Mouse (Mus musculus) hindbrain, postnatal 0 days (tissue): ENCODE data around the gene Gmppa. TPM values are rescaled to one million over a fixed set of nuclear protein-coding genes. Genes with fewer than 3 reads are reported as not detected.

Source experiments
- ATAC-seq: fragments of 200-750 bp; cut with Nextera tagmentation; 2 replicates; pipeline ENCODE4 v1.8.0; 2017; ENCODE audit warnings: mild to moderate bottlenecking, moderate TSS enrichment, moderate library complexity
- DNase-seq: peaks from one replicate; pipeline ENCODE4 v3.0.0-alpha.2; 2015; ENCODE audit warnings: low spot score
- H3K27ac ChIP-seq: fragments of 300-500 bp; sonication (generic); 2 replicates; pipeline ENCODE4 v1.5.1; 2014; ENCODE audit warnings: mild to moderate bottlenecking
- H3K27me3 ChIP-seq: fragments of 300-500 bp; sonication (generic); 2 replicates; pipeline ENCODE4 v1.6.1; 2014; ENCODE audit warnings: low read length, mixed read lengths; ENCODE audit not compliant: insufficient read depth
- H3K36me3 ChIP-seq: fragments of 300-500 bp; sonication (generic); 2 replicates; pipeline ENCODE4 v1.6.1; 2014; ENCODE audit warnings: low read length, mixed read lengths; ENCODE audit not compliant: insufficient read depth
- H3K4me1 ChIP-seq: fragments of 300-500 bp; sonication (generic); 2 replicates; pipeline ENCODE4 v1.6.1; 2014; ENCODE audit warnings: antibody characterized with exemption, low read length, mixed read lengths; ENCODE audit not compliant: insufficient read depth
- H3K4me2 ChIP-seq: fragments of 300-500 bp; sonication (generic); 2 replicates; pipeline ENCODE4 v1.6.1; 2014; ENCODE audit warnings: low read depth, mild to moderate bottlenecking, low read length, moderate library complexity, mixed read lengths
- H3K4me3 ChIP-seq: fragments of 300-500 bp; sonication (generic); 2 replicates; pipeline ENCODE4 v1.5.1; 2014; ENCODE audit warnings: low read length
- H3K9ac ChIP-seq: fragments of 300-500 bp; sonication (generic); replicated peaks from 2 replicates; pipeline ENCODE4 v1.6.1; 2014; ENCODE audit warnings: mild to moderate bottlenecking, low read length, moderate library complexity, mixed read lengths
- H3K9me3 ChIP-seq: fragments of 300-500 bp; sonication (generic); 2 replicates; pipeline ENCODE4 v1.6.1; 2016; ENCODE audit warnings: low read length, mixed read lengths
- CTCF ChIP-seq: IDR thresholded peaks from 2 replicates; pipeline ENCODE4 v1.5.1; 2016; ENCODE audit warnings: antibody characterized with exemption, control low read depth, low read depth
- WGBS: fragments of 180-500 bp; shearing (Covaris S2); extraction: QIAGEN DNeasy Blood & Tissue Kit; methylation state at CpG from one replicate; pipeline ENCODE4 v1.1.7; 2014; 5-methylcytosine and 5-hydroxymethylcytosine counted together
- polyA plus RNA-seq: library from polyadenylated mRNA; unstranded; fragments of >200 nt; fragmentation: Nextera tagmentation; extraction: Ambion mirVana; gene quantifications from 2 replicates; pipeline ENCODE4 v1.2.1, GENCODE M21; 2015
- total RNA-seq: library from RNA; depleted of rRNA; stranded (reverse); fragments of >200 nt; gene quantifications from 2 replicates; pipeline ENCODE4 v1.2.3, GENCODE M21; 2014

The Gmppa gene
- total and polyA plus RNA-seq, 2 experiments from 2014 or later: 63.1 to 88.0 TPM

DNA sequence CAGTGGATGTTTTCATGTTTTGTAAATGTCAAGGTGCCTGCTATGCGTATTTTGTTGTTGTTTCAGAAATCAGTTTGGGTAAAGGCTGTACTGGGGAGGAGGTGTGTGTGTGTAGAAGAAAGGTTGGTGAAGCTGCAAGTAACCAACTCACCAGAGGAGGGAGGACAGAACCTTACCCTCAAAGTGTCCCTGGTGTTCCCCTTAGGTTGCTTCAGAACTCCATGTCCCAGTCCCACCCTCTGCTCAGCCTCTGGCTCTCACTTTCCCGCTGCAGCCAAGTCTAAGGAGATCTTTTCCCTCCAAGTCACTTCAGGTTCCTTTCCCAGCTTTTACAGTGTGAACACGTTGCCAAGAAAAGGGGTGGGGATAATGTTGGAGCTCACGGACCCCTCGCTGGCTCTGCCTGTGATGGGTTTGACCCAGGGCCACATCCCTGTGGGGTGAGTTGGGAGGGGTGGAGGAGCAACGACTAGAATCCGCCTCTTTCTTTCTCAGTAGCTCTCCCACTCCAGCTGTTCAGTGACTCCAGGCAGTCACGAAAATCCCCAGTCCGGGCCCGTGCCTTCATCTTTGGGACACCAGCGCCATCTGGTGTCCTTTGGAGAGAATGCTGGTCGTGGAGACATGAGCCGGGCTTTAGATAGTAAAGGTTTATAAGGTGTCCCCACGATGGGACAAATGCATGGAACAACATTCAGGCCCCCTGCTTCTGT, 31.6 kb downstream of the Gmppa start:
- Histone ChIP-seq H3K9ac (no peak overlapping the region), H3K9me3 (no peaks in the 10 kb centered on the region), H3K27ac (no peak overlapping the region), H3K4me2 (peak overlapping the region; percentile 27; the same call in 1 of the 2 replicates), H3K4me1 (no peaks in the 10 kb centered on the region), H3K4me3 (no peak overlapping the region), H3K36me3 (no peaks in the 10 kb centered on the region; the same call in 1 of the 2 replicates), H3K27me3 (no peaks in the 10 kb centered on the region)
- ATAC-seq (peak; percentile 80), DNase-seq (peak; percentile 92)
- peak; percentile 92 for TF ChIP-seq CTCF
- WGBS: 8% methylated on average over 14 of the region's 14 CpGs

DNA sequence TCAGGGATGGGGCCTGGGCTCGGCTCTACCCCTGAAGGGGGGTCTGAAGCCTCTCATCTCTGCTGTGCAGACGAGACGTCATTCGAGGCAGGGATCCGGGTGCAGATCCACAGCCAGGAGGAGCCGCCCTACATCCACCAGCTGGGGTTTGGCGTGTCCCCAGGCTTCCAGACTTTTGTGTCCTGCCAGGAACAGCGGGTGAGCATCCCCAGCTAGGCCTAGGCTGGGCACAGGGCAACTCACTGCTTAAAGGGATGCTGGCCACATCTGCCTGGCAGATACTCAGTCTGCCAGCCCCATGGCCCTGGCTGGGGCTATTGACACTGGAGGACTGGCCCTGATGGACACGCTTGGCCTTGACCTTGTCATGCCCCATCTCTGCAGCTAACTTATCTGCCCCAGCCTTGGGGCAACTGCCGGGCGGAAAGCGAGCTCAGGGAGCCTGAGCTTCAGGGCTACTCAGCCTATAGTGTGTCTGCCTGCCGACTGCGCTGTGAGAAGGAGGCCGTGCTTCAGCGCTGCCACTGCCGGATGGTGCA, 33.6 kb downstream of the Gmppa start:
- Histone ChIP-seq H3K9ac (no peak overlapping the region), H3K36me3 (peaks cover 10% of the 10 kb centered on the region), H3K4me2 (no peak overlapping the region), H3K4me1 (no peaks in the 10 kb centered on the region), H3K4me3 (no peak overlapping the region), H3K27me3 (no peaks in the 10 kb centered on the region), H3K9me3 (no peaks in the 10 kb centered on the region), H3K27ac (no peak overlapping the region)
- ATAC-seq: no peak
- WGBS: 72% methylated on average over 17 of the region's 17 CpGs
- no peak for TF ChIP-seq CTCF
- DNase-seq: no peak

DNA sequence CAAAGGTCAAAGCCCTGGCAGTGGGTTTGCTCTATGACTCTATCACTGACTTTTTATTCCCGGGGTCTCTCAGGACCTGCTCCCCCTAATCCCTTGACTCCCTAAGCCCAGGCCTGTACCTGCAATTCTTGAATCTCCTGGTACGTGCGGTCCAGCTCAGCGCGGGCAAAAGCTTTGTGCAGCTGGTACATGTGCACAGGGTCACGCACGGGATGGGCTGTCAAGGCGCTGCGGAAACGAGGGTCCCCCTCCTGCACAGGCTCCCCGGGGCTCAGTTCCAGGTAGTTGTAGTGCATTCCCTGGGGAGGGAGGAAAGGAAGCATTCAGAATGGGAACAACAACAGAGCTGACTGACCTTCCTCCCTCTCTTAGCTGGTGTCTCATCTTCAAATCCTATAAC, 40.7 kb downstream of the Gmppa start:
- Histone ChIP-seq H3K4me3 (no peak overlapping the region), H3K27ac (no peak overlapping the region), H3K4me1 (peaks cover 9% of the 10 kb centered on the region; the same call in 1 of the 2 replicates), H3K27me3 (no peaks in the 10 kb centered on the region), H3K4me2 (no peak overlapping the region), H3K9ac (no peak overlapping the region), H3K36me3 (peaks cover 33% of the 10 kb centered on the region), H3K9me3 (no peaks in the 10 kb centered on the region)
- ATAC-seq (no peak), DNase-seq (no peak)
- WGBS: 92% methylated on average over 11 of the region's 11 CpGs
- TF ChIP-seq CTCF: no peak

DNA sequence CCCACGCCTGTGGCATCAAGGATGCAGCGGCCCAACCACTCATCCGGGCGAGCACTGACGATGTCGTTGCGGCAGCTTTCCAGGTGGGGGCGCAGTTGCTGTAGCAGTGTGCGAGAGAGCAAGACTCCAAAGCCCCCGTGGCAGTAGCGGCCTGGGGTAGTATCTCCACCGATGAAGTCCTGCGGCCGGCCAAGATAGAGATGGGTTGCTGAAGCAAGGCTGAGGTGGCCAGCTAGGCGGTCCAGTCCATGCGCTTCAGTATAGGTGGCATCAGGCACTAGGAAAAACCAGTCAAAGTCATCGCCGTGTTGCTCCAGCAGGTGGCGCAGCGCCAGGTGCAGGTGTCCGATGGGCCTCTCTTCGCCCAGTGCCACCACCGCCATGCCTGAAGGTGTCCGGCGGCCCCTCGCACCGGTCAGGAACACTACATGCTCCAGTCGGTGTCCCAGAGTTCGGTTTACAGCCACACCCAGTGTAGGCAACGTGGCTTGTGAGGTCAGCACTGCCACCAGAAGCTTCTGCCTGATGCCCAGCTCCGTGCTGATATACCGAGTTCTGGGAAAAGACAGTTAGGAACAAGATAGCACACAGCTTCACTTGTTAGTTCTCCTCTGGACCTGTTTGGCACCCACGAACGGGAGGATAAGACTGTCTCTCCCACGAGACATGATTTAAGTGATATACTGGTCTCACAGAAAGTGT, 41.7 kb downstream of the Gmppa start:
- Histone ChIP-seq H3K9me3 (no peaks in the 10 kb centered on the region), H3K36me3 (peaks cover 33% of the 10 kb centered on the region), H3K4me2 (peak overlapping the region; percentile 78), H3K4me3 (peak overlapping the region; percentile 61), H3K4me1 (peaks cover 9% of the 10 kb centered on the region; the same call in 1 of the 2 replicates), H3K9ac (no peak overlapping the region), H3K27ac (no peak overlapping the region), H3K27me3 (no peaks in the 10 kb centered on the region)
- WGBS: 8% methylated on average over 35 of the region's 35 CpGs
- TF ChIP-seq CTCF: peak; percentile 89
- ATAC-seq (0 out of 2 replicates have a peak, but pooled peaks have one; percentile 3), DNase-seq (peak; percentile 87)

DNA sequence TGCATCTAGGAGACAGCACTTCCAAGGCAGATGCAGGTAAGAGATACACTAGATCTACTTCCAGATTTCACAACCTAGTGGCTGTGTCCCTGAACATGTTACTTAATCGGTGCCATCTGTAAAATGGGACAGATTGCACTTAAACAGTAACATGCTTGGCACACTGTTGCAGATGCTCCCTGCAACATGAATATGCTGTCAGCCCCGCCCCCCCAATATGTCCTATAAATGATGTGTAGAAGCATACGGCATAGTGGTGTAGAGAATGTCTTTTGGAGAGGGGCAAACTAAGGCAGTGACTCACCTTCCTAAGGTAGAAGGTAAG, 42.2 kb downstream of the Gmppa start:
- TF ChIP-seq CTCF: no peak
- Histone ChIP-seq H3K27me3 (no peaks in the 10 kb centered on the region), H3K4me3 (peak overlapping the region; percentile 61), H3K9ac (peak overlapping the region; percentile 80; the same call in 1 of the 2 replicates), H3K9me3 (no peaks in the 10 kb centered on the region), H3K36me3 (peaks cover 35% of the 10 kb centered on the region), H3K4me1 (peaks cover 9% of the 10 kb centered on the region; the same call in 1 of the 2 replicates), H3K4me2 (peak overlapping the region; percentile 78), H3K27ac (no peak overlapping the region)
- 52% methylated on average over 3 of the region's 3 CpGs for WGBS
- no peak for DNase-seq
- ATAC-seq: no peak

DNA sequence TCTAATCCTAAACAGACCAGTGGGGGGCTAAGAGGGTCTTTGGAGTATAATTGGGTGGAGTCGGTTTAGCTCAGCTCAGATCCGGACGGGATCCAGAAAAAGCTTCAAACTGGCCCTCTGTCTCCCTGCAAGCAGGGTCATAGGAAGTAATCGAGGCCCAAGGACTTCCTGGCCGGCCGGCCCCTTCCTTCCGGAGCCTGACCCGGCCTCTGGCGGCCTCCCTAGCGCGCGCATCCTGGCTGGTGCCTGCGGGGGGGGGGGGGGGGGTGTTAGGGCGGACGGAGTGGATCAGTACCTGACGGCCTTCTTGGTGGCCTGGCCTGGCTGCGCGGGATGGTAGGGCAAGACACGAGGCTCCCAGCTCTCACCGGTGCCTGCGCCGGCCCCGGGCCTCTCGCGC, 42.8 kb downstream of the Gmppa start:
- peak overlapping the region; percentile 78 for H3K4me2 ChIP-seq
- WGBS: under 1% methylated on average over 19 of the region's 25 CpGs
- H3K4me3 ChIP-seq: peak overlapping the region; percentile 61
- no peaks in the 10 kb centered on the region for H3K9me3 ChIP-seq
- H3K36me3 ChIP-seq: peaks cover 40% of the 10 kb centered on the region
- H3K27me3 ChIP-seq: no peaks in the 10 kb centered on the region
- peak overlapping the region; percentile 80 for H3K9ac ChIP-seq
- no peak for TF ChIP-seq CTCF
- DNase-seq (peak; percentile 25), ATAC-seq (no peak)
- H3K27ac ChIP-seq: peak overlapping the region; percentile 79
- peaks cover 9% of the 10 kb centered on the region; the same call in 1 of the 2 replicates for H3K4me1 ChIP-seq
